Comparison of ENCODE assay signal across 9 mouse cellular contexts in the genomic region with DNA sequence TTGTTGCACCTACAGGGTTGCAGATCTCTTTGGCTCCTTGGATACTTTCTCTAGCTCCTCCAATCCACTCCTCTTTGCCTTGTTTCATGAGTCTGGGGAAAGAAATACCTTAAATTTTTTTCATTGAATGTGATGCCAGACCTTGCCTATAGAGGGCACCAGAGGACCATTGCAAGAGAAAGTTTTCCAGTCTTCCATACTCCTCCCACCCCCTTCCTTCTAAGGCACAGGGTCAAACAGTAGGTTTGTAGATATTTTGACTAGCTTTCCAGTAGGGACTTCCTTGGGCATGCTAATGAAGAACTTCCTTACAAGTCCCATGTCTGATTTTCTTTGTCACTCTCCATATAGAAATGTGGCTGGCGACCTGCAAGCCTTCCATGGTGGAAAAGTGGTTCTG.
DNase-seq lines count a peak whose midpoint lies in the region; ATAC-seq and TF ChIP-seq lines count a peak whose summit lies in the region.
"Had no signal": no experiment of that assay in that cellular context is flagged by ENCODE, and none has a peak within 500 bp of the region (broad histone marks: within the 10 kb centered on the region; RNA-seq: fewer than 3 reads in every experiment).

No protein-coding gene starts in this region.

- no peaks in the 10 kb centered on the region for H3K27me3 ChIP-seq in testis, adult 2 months (ENCODE audit: control insufficient read depth, insufficient read depth, low read length)
- no peaks in the 10 kb centered on the region for H3K27me3 ChIP-seq in forebrain, embryonic 14.5 days (replicated peaks; ENCODE audit: control insufficient read depth, insufficient read depth, low read length)
- H3K27me3 ChIP-seq: heart, embryonic 15.5 days had no signal

- TF ChIP-seq POLR2A in testis, adult 2 months (IDR thresholded peaks at IDR 0.05; ENCODE audit: control insufficient read depth, low read depth, low read length): no peak

- intact Hi-C loops in gastrocnemius, adult 2 months (cut with DNase I): no loop called here
- intact Hi-C loops in left cerebral cortex, postnatal 14 days (cut with DNase I): no loop called here

- H3K4me2 ChIP-seq in forebrain, embryonic 14.5 days (ENCODE audit: low read length): no peak overlapping the region
- H3K4me2 ChIP-seq: heart, embryonic 15.5 days had no signal

- H3K4me1 ChIP-seq in testis, adult 2 months (ENCODE audit: control insufficient read depth, insufficient read depth, low read length): no peaks in the 10 kb centered on the region
- H3K4me1 ChIP-seq in forebrain, embryonic 14.5 days (ENCODE audit: control insufficient read depth, insufficient read depth, low read length): no peaks in the 10 kb centered on the region
- H3K4me1 ChIP-seq: heart, embryonic 15.5 days had no signal

- peak; percentile 61 for TF ChIP-seq CTCF in gastrocnemius, adult 2 months (IDR thresholded peaks at IDR 0.05)
- peak; percentile 19; the same call in 1 of the 2 replicates for TF ChIP-seq CTCF in testis, adult 2 months (IDR thresholded peaks at IDR 0.05; ENCODE audit: control insufficient read depth, insufficient read depth, insufficient replicate concordance, low read depth, low read length)

- ATAC-seq in forebrain, embryonic 14.5 days: peak; percentile 73

- no peaks in the 10 kb centered on the region for H3K36me3 ChIP-seq in testis, adult 2 months (ENCODE audit: control insufficient read depth, insufficient read depth, low read length)
- H3K36me3 ChIP-seq in forebrain, embryonic 14.5 days (ENCODE audit: control insufficient read depth, insufficient read depth, low read length): no peaks in the 10 kb centered on the region
- H3K36me3 ChIP-seq: heart, embryonic 15.5 days had no signal

- no peak overlapping the region for H3K27ac ChIP-seq in gastrocnemius, adult 2 months
- H3K27ac ChIP-seq in testis, adult 2 months (ENCODE audit: control insufficient read depth, insufficient read depth, low read depth, low read length): no peak overlapping the region
- no peak overlapping the region for H3K27ac ChIP-seq in forebrain, embryonic 14.5 days (ENCODE audit: low read depth, low read length)
- H3K27ac ChIP-seq: heart, embryonic 15.5 days had no signal

- no peak overlapping the region for H3K9ac ChIP-seq in forebrain, embryonic 14.5 days (ENCODE audit: low read length)
- H3K9ac ChIP-seq: heart, embryonic 15.5 days had no signal

- WGBS in forebrain, embryonic 14.5 days: 66% methylated on average over 1 of the region's 1 CpGs

- H3K4me3 ChIP-seq in gastrocnemius, adult 2 months: no peak overlapping the region
- H3K4me3 ChIP-seq in testis, adult 2 months (ENCODE audit: control insufficient read depth, low read depth, low read length): no peak overlapping the region
- H3K4me3 ChIP-seq in forebrain, embryonic 14.5 days (ENCODE audit: low read depth, low read length): no peak overlapping the region
- H3K4me3 ChIP-seq: heart, embryonic 15.5 days had no signal

- H3K9me3 ChIP-seq in forebrain, embryonic 14.5 days (replicated peaks; ENCODE audit: control insufficient read depth, low read length): no peaks in the 10 kb centered on the region
- H3K9me3 ChIP-seq: heart, embryonic 15.5 days had no signal

- no peak for DNase-seq in gastrocnemius, adult 2 months
- DNase-seq in gastrocnemius, adult 8-10 months (ENCODE audit: low spot score in 2 of 2): no peak
- DNase-seq in testis, postnatal 14 days (ENCODE audit: low spot score): no peak
- DNase-seq in forebrain, embryonic 14.5 days (ENCODE audit: low spot score): peak; percentile 62
- peak; percentile 37 to 58 for DNase-seq in left cerebral cortex, postnatal 14 days (ENCODE audit: low spot score in 2 of 2)
- DNase-seq in right cerebral cortex, postnatal 25 days: peak; percentile 7
- DNase-seq in thymus, postnatal 4 days: no peak

Comparison
In these comparisons a context has a peak if more than half of its experiments do, and no peak if none do; other contexts are left out.
1. DNase-seq: peak in forebrain, embryonic 14.5 days (single experiment), left cerebral cortex, postnatal 14 days (2 of 2) and right cerebral cortex, postnatal 25 days (single experiment); none in gastrocnemius, adult 2 months (single experiment), gastrocnemius, adult 8-10 months (0 of 2), testis, postnatal 14 days (single experiment) and thymus, postnatal 4 days (single experiment).